Mouse (Mus musculus) intestine, embryonic 14.5 days (tissue): Measurements from ENCODE around the gene Zfp648. TPM values are rescaled to one million over a fixed set of nuclear protein-coding genes. Genes with fewer than 3 reads are reported as not detected.

Source experiments
- ATAC-seq: fragments of 200-750 bp; cut with Nextera tagmentation; replicated peaks from 2 replicates; pipeline ENCODE4 v1.8.0; 2017; ENCODE audit warnings: low read depth, moderate number of reproducible peaks, moderate TSS enrichment, moderate library complexity; ENCODE audit not compliant: low FRiP score, low TSS enrichment
- DNase-seq: peaks from one replicate; pipeline ENCODE4 v3.0.0-alpha.2; 2018; ENCODE audit warnings: low spot score
- H3K27ac ChIP-seq: fragments of 300-500 bp; sonication (generic); 2 replicates; pipeline ENCODE4 v1.5.1; 2014; ENCODE audit warnings: low read depth, mild to moderate bottlenecking, control low read depth
- H3K27me3 ChIP-seq: fragments of 300-500 bp; sonication (generic); replicated peaks from 2 replicates; pipeline ENCODE4 v1.6.1; 2014; ENCODE audit warnings: low read length, control low read depth; ENCODE audit not compliant: control insufficient read depth, insufficient read depth
- H3K36me3 ChIP-seq: fragments of 300-500 bp; sonication (generic); 2 replicates; pipeline ENCODE4 v1.6.1; 2014; ENCODE audit warnings: low read length, control low read depth; ENCODE audit not compliant: control insufficient read depth, insufficient read depth
- H3K4me1 ChIP-seq: fragments of 300-500 bp; sonication (generic); replicated peaks from 2 replicates; pipeline ENCODE4 v1.6.1; 2014; ENCODE audit warnings: low read length, control low read depth, mixed read lengths; ENCODE audit not compliant: control insufficient read depth, insufficient read depth
- H3K4me2 ChIP-seq: fragments of 300-500 bp; sonication (generic); 2 replicates; pipeline ENCODE4 v1.6.1; 2014; ENCODE audit warnings: low read length
- H3K4me3 ChIP-seq: fragments of 300-500 bp; sonication (generic); 2 replicates; pipeline ENCODE4 v1.5.1; 2014; ENCODE audit warnings: low read depth, low read length, control low read depth, mixed read lengths
- H3K9ac ChIP-seq: fragments of 300-500 bp; sonication (generic); 2 replicates; pipeline ENCODE4 v1.6.1; 2014; ENCODE audit warnings: mild to moderate bottlenecking, low read length
- H3K9me3 ChIP-seq: fragments of 300-500 bp; sonication (generic); 2 replicates; pipeline ENCODE4 v1.6.1; 2016; ENCODE audit warnings: low read length, control low read depth; ENCODE audit not compliant: control insufficient read depth
- WGBS: fragments of 180-500 bp; shearing (Covaris S2); extraction: QIAGEN DNeasy Blood & Tissue Kit; methylation state at CpG from one replicate; pipeline ENCODE4 v1.1.7; 2014; 5-methylcytosine and 5-hydroxymethylcytosine counted together
- polyA plus RNA-seq: library from polyadenylated mRNA; unstranded; fragments of >200 nt; fragmentation: Nextera tagmentation; extraction: Ambion mirVana; gene quantifications from 2 replicates; pipeline ENCODE4 v1.2.1, GENCODE M21; 2014

Gene Zfp648
- polyA plus RNA-seq, 1 experiment from 2014 or later = 0.12 TPM

- Histone ChIP-seq H3K9me3 (no peaks in the 10 kb centered on the region), H3K4me3 (no peak overlapping the region), H3K36me3 (no peaks in the 10 kb centered on the region), H3K4me2 (no peak overlapping the region), H3K27ac (no peak overlapping the region), H3K4me1 (no peaks in the 10 kb centered on the region), H3K27me3 (no peaks in the 10 kb centered on the region), H3K9ac (no peak overlapping the region)
- 81% methylated on average over 8 of the region's 8 CpGs for WGBS
- DNase-seq (no peak), ATAC-seq (no peak)
Measured at GRCm38 (mm10) chr1:154178541-154179155, 22.3 kb upstream of the Zfp648 start.

GRCm38 (mm10) chr1:154180952-154181351 is 20.0 kb upstream of the Zfp648 start:
- H3K27me3 ChIP-seq = no peaks in the 10 kb centered on the region
- H3K9me3 ChIP-seq = no peaks in the 10 kb centered on the region
- H3K4me2 ChIP-seq = no peak overlapping the region
- no peak overlapping the region for H3K4me3 ChIP-seq
- peak; percentile 79; the same call in 1 of the 2 replicates for ATAC-seq
- WGBS = 36% methylated on average over 2 of the region's 2 CpGs
- H3K36me3 ChIP-seq = no peaks in the 10 kb centered on the region
- no peaks in the 10 kb centered on the region for H3K4me1 ChIP-seq
- peak; percentile 87 for DNase-seq
- H3K9ac ChIP-seq = no peak overlapping the region
- H3K27ac ChIP-seq = no peak overlapping the region

- H3K4me3 ChIP-seq = no peak overlapping the region
- no peak for ATAC-seq
- no peaks in the 10 kb centered on the region for H3K4me1 ChIP-seq
- no peak for DNase-seq
- WGBS = 68% methylated on average over 6 of the region's 6 CpGs
- H3K9me3 ChIP-seq = no peaks in the 10 kb centered on the region
- no peak overlapping the region for H3K27ac ChIP-seq
- no peak overlapping the region for H3K4me2 ChIP-seq
- H3K27me3 ChIP-seq = no peaks in the 10 kb centered on the region
- no peak overlapping the region for H3K9ac ChIP-seq
- no peaks in the 10 kb centered on the region for H3K36me3 ChIP-seq
Measured at GRCm38 (mm10) chr1:154182396-154183076, 18.5 kb upstream of the Zfp648 start.

- H3K9me3 ChIP-seq = no peaks in the 10 kb centered on the region
- no peak overlapping the region for H3K4me3 ChIP-seq
- 0 out of 2 replicates have a peak, but pooled peaks have one; percentile 51 for ATAC-seq
- WGBS = 89% methylated on average over 7 of the region's 7 CpGs
- no peak overlapping the region for H3K27ac ChIP-seq
- H3K4me2 ChIP-seq = no peak overlapping the region
- no peak overlapping the region for H3K9ac ChIP-seq
- no peaks in the 10 kb centered on the region for H3K27me3 ChIP-seq
- no peaks in the 10 kb centered on the region for H3K4me1 ChIP-seq
- no peaks in the 10 kb centered on the region for H3K36me3 ChIP-seq
- no peak for DNase-seq
Measured at GRCm38 (mm10) chr1:154183077-154183751, 17.8 kb upstream of the Zfp648 start.

- no peak overlapping the region for H3K27ac ChIP-seq
- WGBS = 80% methylated on average over 4 of the region's 4 CpGs
- no peak for ATAC-seq
- H3K36me3 ChIP-seq = no peaks in the 10 kb centered on the region
- H3K9me3 ChIP-seq = no peaks in the 10 kb centered on the region
- no peaks in the 10 kb centered on the region for H3K4me1 ChIP-seq
- H3K4me2 ChIP-seq = no peak overlapping the region
- H3K4me3 ChIP-seq = no peak overlapping the region
- H3K9ac ChIP-seq = no peak overlapping the region
- DNase-seq = no peak
- no peaks in the 10 kb centered on the region for H3K27me3 ChIP-seq
Measured at GRCm38 (mm10) chr1:154188229-154188628, 12.8 kb upstream of the Zfp648 start.

GRCm38 (mm10) chr1:154188631-154189030 is 12.4 kb upstream of the Zfp648 start:
- DNase-seq (no peak), ATAC-seq (no peak)
- Histone ChIP-seq H3K9ac (no peak overlapping the region), H3K4me1 (no peaks in the 10 kb centered on the region), H3K36me3 (no peaks in the 10 kb centered on the region), H3K4me3 (no peak overlapping the region), H3K27ac (no peak overlapping the region), H3K9me3 (no peaks in the 10 kb centered on the region), H3K27me3 (no peaks in the 10 kb centered on the region), H3K4me2 (no peak overlapping the region)
- WGBS = 45% methylated on average over 4 of the region's 4 CpGs

- no peak for DNase-seq
- H3K9ac ChIP-seq = no peak overlapping the region
- no peaks in the 10 kb centered on the region for H3K36me3 ChIP-seq
- H3K4me3 ChIP-seq = no peak overlapping the region
- H3K4me2 ChIP-seq = no peak overlapping the region
- 56% methylated on average over 17 of the region's 18 CpGs for WGBS
- no peaks in the 10 kb centered on the region for H3K4me1 ChIP-seq
- no peak overlapping the region for H3K27ac ChIP-seq
- ATAC-seq = 0 out of 2 replicates have a peak, but pooled peaks have one; percentile 23
- H3K9me3 ChIP-seq = no peaks in the 10 kb centered on the region
- no peaks in the 10 kb centered on the region for H3K27me3 ChIP-seq
Measured at GRCm38 (mm10) chr1:154189842-154190530, 11.0 kb upstream of the Zfp648 start.

GRCm38 (mm10) chr1:154198896-154199295 is 2.1 kb upstream of the Zfp648 start:
- H3K27ac ChIP-seq = no peak overlapping the region
- no peak overlapping the region for H3K4me2 ChIP-seq
- no peak overlapping the region for H3K9ac ChIP-seq
- ATAC-seq (no peak), DNase-seq (no peak)
- H3K9me3 ChIP-seq = no peaks in the 10 kb centered on the region
- 91% methylated on average over 10 of the region's 10 CpGs for WGBS
- no peaks in the 10 kb centered on the region for H3K36me3 ChIP-seq
- peaks cover 9% of the 10 kb centered on the region for H3K27me3 ChIP-seq
- no peaks in the 10 kb centered on the region for H3K4me1 ChIP-seq
- no peak overlapping the region for H3K4me3 ChIP-seq
